Mouse (Mus musculus) kidney, adult 2 months (tissue): ENCODE measurements around the gene Car5b. TPM values are rescaled to one million over a fixed set of nuclear protein-coding genes. Genes with fewer than 3 reads are reported as not detected.

ENCODE experiments used
- DNase-seq: peaks from one replicate; pipeline ENCODE4 v3.0.0; 2021
- H3K27ac ChIP-seq: fragments of 200-500 bp; 2 replicates; pipeline ENCODE4 v1.5.1; 2012; ENCODE audit warnings: low read depth, low read length, control low read depth, inconsistent platforms; ENCODE audit not compliant: insufficient read depth
- H3K27me3 ChIP-seq: fragments of 200-500 bp; replicated peaks from 2 replicates; pipeline ENCODE4 v1.6.1; 2012; ENCODE audit warnings: mild to moderate bottlenecking, moderate library complexity, low read length, inconsistent platforms; ENCODE audit not compliant: control insufficient read depth, insufficient read depth
- H3K36me3 ChIP-seq: fragments of 200-500 bp; 2 replicates; pipeline ENCODE4 v1.6.1; 2012; ENCODE audit warnings: mild to moderate bottlenecking, moderate library complexity, low read length, inconsistent platforms; ENCODE audit not compliant: control insufficient read depth, insufficient read depth
- H3K4me1 ChIP-seq: fragments of 200-500 bp; 2 replicates; pipeline ENCODE4 v1.6.1; 2011; ENCODE audit warnings: low read length; ENCODE audit not compliant: control insufficient read depth, insufficient read depth
- H3K4me3 ChIP-seq: fragments of 200-500 bp; 2 replicates; pipeline ENCODE4 v1.5.1; 2011; ENCODE audit warnings: mild to moderate bottlenecking, low read depth, low read length, control low read depth; ENCODE audit not compliant: insufficient read depth
- CTCF ChIP-seq: fragments of 200-500 bp; conservative IDR thresholded peaks from 2 replicates; pipeline ENCODE4 v1.5.1; 2011; ENCODE audit warnings: low read depth, mild to moderate bottlenecking, control low read depth, low read length, moderate library complexity, mixed read lengths; ENCODE audit not compliant: insufficient read depth, insufficient read length
- POLR2A ChIP-seq: fragments of 200-500 bp; IDR thresholded peaks from one replicate; pipeline ENCODE4 v1.6.1; 2011; ENCODE audit warnings: low read depth, low read length, control low read depth
- WGBS: fragments of 180-500 bp; shearing (Covaris S2); methylation state at CpG from one replicate; pipeline ENCODE4 v1.1.7; 2018; 5-methylcytosine and 5-hydroxymethylcytosine counted together
- polyA plus RNA-seq: library from polyadenylated mRNA; depleted of rRNA; stranded (reverse); fragments of >200 nt; gene quantifications from 2 replicates; pipeline ENCODE4 v1.2.3, GENCODE M21; 2012

Gene Car5b
- polyA plus RNA-seq, 1 experiment: 49.1 TPM

GRCm38 (mm10) chrX:164014956-164015355, 12.8 kb downstream of the Car5b start:
- TF ChIP-seq POLR2A (no peak), CTCF (no peak)
- no peaks in the 10 kb centered on the region for H3K36me3 ChIP-seq
- WGBS: 58% methylated on average over 4 of the region's 4 CpGs
- DNase-seq: no peak
- H3K4me1 ChIP-seq: peaks cover 3% of the 10 kb centered on the region; the same call in 1 of the 2 replicates
- H3K27me3 ChIP-seq: no peaks in the 10 kb centered on the region
- H3K4me3 ChIP-seq: no peak overlapping the region
- peak overlapping the region; percentile 56; the same call in 1 of the 2 replicates for H3K27ac ChIP-seq

GRCm38 (mm10) chrX:164013318-164013717, 14.5 kb downstream of the Car5b start:
- no peak for TF ChIP-seq POLR2A
- TF ChIP-seq CTCF: no peak
- 21% methylated on average over 2 of the region's 2 CpGs for WGBS
- no peaks in the 10 kb centered on the region for H3K36me3 ChIP-seq
- no peak for DNase-seq
- H3K4me3 ChIP-seq: no peak overlapping the region
- H3K4me1 ChIP-seq: peaks cover 3% of the 10 kb centered on the region; the same call in 1 of the 2 replicates
- peak overlapping the region; percentile 31; the same call in 1 of the 2 replicates for H3K27ac ChIP-seq
- H3K27me3 ChIP-seq: no peaks in the 10 kb centered on the region

- 30% methylated on average over 2 of the region's 2 CpGs for WGBS
- no peaks in the 10 kb centered on the region for H3K4me1 ChIP-seq
- no peaks in the 10 kb centered on the region for H3K36me3 ChIP-seq
- H3K27ac ChIP-seq: no peak overlapping the region
- no peak overlapping the region for H3K4me3 ChIP-seq
- DNase-seq: peak; percentile 29
- TF ChIP-seq POLR2A (no peak), CTCF (0 out of 2 replicates have a peak, but pooled peaks have one; percentile 9)
- no peaks in the 10 kb centered on the region for H3K27me3 ChIP-seq
These were observed 23.0 kb downstream of the Car5b start for GRCm38 (mm10) chrX:164004809-164005208.

- no peak overlapping the region for H3K27ac ChIP-seq
- H3K27me3 ChIP-seq: no peaks in the 10 kb centered on the region
- 89% methylated on average over 1 of the region's 1 CpGs for WGBS
- no peaks in the 10 kb centered on the region for H3K4me1 ChIP-seq
- TF ChIP-seq CTCF (no peak), POLR2A (no peak)
- no peak overlapping the region for H3K4me3 ChIP-seq
- no peaks in the 10 kb centered on the region for H3K36me3 ChIP-seq
- DNase-seq: peak; percentile 7
These were observed 27.9 kb downstream of the Car5b start for GRCm38 (mm10) chrX:163999848-164000247.

- DNase-seq: no peak
- 91% methylated on average over 3 of the region's 3 CpGs for WGBS
- no peak for TF ChIP-seq POLR2A
- TF ChIP-seq CTCF: no peak
These were observed 31.0 kb downstream of the Car5b start for GRCm38 (mm10) chrX:163996754-163997153.

GRCm38 (mm10) chrX:163987718-163988374, 40.0 kb downstream of the Car5b start:
- Histone ChIP-seq H3K4me3 (no peak overlapping the region), H3K36me3 (no peaks in the 10 kb centered on the region), H3K27me3 (no peaks in the 10 kb centered on the region), H3K27ac (no peak overlapping the region), H3K4me1 (no peaks in the 10 kb centered on the region)
- WGBS: 60% methylated on average over 3 of the region's 3 CpGs
- no peak for DNase-seq
- no peak for TF ChIP-seq POLR2A
- TF ChIP-seq CTCF: no peak

More at GRCm38 (mm10) chrX:163996754-163997153, 31.0 kb downstream of the Car5b start:
- no peak overlapping the region for H3K27ac ChIP-seq
- no peaks in the 10 kb centered on the region for H3K4me1 ChIP-seq
- no peaks in the 10 kb centered on the region for H3K27me3 ChIP-seq
- no peaks in the 10 kb centered on the region for H3K36me3 ChIP-seq
- H3K4me3 ChIP-seq: no peak overlapping the region

GRCm38 (mm10) chrX:163982129-163982528, 45.7 kb downstream of the Car5b start:
- Histone ChIP-seq H3K27me3 (no peaks in the 10 kb centered on the region), H3K27ac (no peak overlapping the region), H3K4me3 (no peak overlapping the region), H3K36me3 (no peaks in the 10 kb centered on the region), H3K4me1 (no peaks in the 10 kb centered on the region)
- WGBS: 71% methylated on average over 6 of the region's 6 CpGs
- TF ChIP-seq POLR2A (no peak), CTCF (no peak)
- DNase-seq: no peak
